Mouse (Mus musculus) CH12.LX (cell line): ENCODE measurements around the gene Cep104. TPM values are rescaled to one million over a fixed set of nuclear protein-coding genes. Genes with fewer than 3 reads are reported as not detected.

Experiments used
- DNase-seq: peaks from one replicate; pipeline ENCODE4 v3.0.0-alpha.2; 2013; ENCODE audit errors: extremely low read depth
- H3K27ac ChIP-seq: 2 replicates; pipeline ENCODE4 v1.5.1; 2012; ENCODE audit warnings: low read depth, mild to moderate bottlenecking, control low read depth, moderate library complexity; ENCODE audit not compliant: insufficient read depth
- H3K27me3 ChIP-seq: replicated peaks from 2 replicates; pipeline ENCODE3; 2012; ENCODE audit warnings: inconsistent platforms
- H3K36me3 ChIP-seq, 2 experiments: replicated peaks in 1 of 2; 2 replicates each; pipeline versions ENCODE3 to v1.6.1; 2012; ENCODE audit warnings: inconsistent platforms in 1 of 2, low read length in 1 of 2, mild to moderate bottlenecking in 1 of 2, mixed read lengths in 1 of 2, moderate library complexity in 1 of 2; ENCODE audit not compliant: control insufficient read depth in 1 of 2, insufficient read depth in 1 of 2
- H3K4me1 ChIP-seq, 2 experiments: 2 replicates each; pipeline ENCODE4 v1.6.1; 2012; ENCODE audit warnings: inconsistent platforms in 1 of 2, moderate library complexity in 1 of 2; ENCODE audit not compliant: insufficient read depth in 2 of 2, control insufficient read depth in 1 of 2
- H3K4me2 ChIP-seq: 2 replicates; pipeline ENCODE4 v1.6.1; 2012; ENCODE audit warnings: low read depth, mild to moderate bottlenecking, control low read depth; ENCODE audit not compliant: poor library complexity, insufficient read depth, severe bottlenecking
- H3K4me3 ChIP-seq, 3 experiments: fragments of 150-350 bp in 1 of 3; sonication (generic) in 1 of 3; replicated peaks in 1 of 3; 2 replicates each; pipeline versions ENCODE3 to v1.5.1; 2011 to 2012; ENCODE audit warnings: low read depth in 2 of 3, low read length in 2 of 3, mild to moderate bottlenecking in 2 of 3, moderate library complexity in 2 of 3, control low read depth in 1 of 3, improper control_type of control experiment in 1 of 3, inconsistent platforms in 1 of 3, mixed read lengths in 1 of 3; ENCODE audit not compliant: poor library complexity in 1 of 3
- H3K79me2 ChIP-seq: replicated peaks from 2 replicates; pipeline ENCODE4 v1.6.1; 2012; ENCODE audit warnings: mild to moderate bottlenecking, moderate library complexity; ENCODE audit not compliant: control insufficient read depth, poor library complexity, insufficient read depth, severe bottlenecking; ENCODE audit errors: extremely low read depth
- H3K9ac ChIP-seq: 2 replicates; pipeline ENCODE4 v1.6.1; 2012; ENCODE audit warnings: low read depth, mild to moderate bottlenecking, control low read depth, moderate library complexity; ENCODE audit not compliant: insufficient read depth
- H3K9me3 ChIP-seq: replicated peaks from 2 replicates; pipeline ENCODE3; 2012; ENCODE audit warnings: low read length, inconsistent platforms, mixed read lengths
- CTCF ChIP-seq, 2 experiments: IDR thresholded peaks in 1 of 2; conservative IDR thresholded peaks in 1 of 2; 2 replicates each; pipeline ENCODE4 v1.5.1; 2011 to 2012; ENCODE audit warnings: low read depth in 2 of 2, low read length in 2 of 2, improper control_type of control experiment in 1 of 2, inconsistent platforms in 1 of 2, mild to moderate bottlenecking in 1 of 2, moderate library complexity in 1 of 2
- GABPA ChIP-seq: IDR thresholded peaks from 2 replicates; pipeline ENCODE4 v1.6.1; 2012; ENCODE audit warnings: low read depth, low read length, improper control_type of control experiment, inconsistent platforms; ENCODE audit not compliant: insufficient replicate concordance
- JUND ChIP-seq: conservative IDR thresholded peaks from 2 replicates; pipeline ENCODE4 v1.6.1; 2011; ENCODE audit warnings: low read depth, low read length, improper control_type of control experiment
- MAX ChIP-seq: IDR thresholded peaks from 2 replicates; pipeline ENCODE4 v1.6.1; 2011; ENCODE audit warnings: low read length, improper control_type of control experiment
- RAD21 ChIP-seq: IDR thresholded peaks from 2 replicates; pipeline ENCODE4 v1.6.1; 2011; ENCODE audit warnings: low read depth, mild to moderate bottlenecking, low read length, improper control_type of control experiment, moderate library complexity
- SIN3A ChIP-seq: IDR thresholded peaks from 2 replicates; pipeline ENCODE4 v1.6.1; 2012; ENCODE audit warnings: low read length, improper control_type of control experiment, inconsistent platforms
- ZKSCAN1 ChIP-seq: IDR thresholded peaks from 2 replicates; pipeline ENCODE4 v1.6.1; 2012; ENCODE audit warnings: low read depth, inconsistent platforms, low read length, improper control_type of control experiment, borderline replicate concordance
- ZNF384 ChIP-seq: IDR thresholded peaks from 2 replicates; pipeline ENCODE4 v1.6.1; 2012; ENCODE audit warnings: low read depth, low read length, improper control_type of control experiment, inconsistent platforms
- dilution Hi-C: fragments of 300-500 bp; cut with MboI; formaldehyde crosslinking; loops from 2 replicates; pipeline ENCODE4 v1.14.3; 2020; ENCODE audit warnings: low sequenced_read_pairs; ENCODE audit not compliant: extremely low pct_unique_long_range_greater_than_20kb, extremely low pct_ligation_motif_present
- in situ Hi-C: fragments of 300-500 bp; cut with MboI; formaldehyde crosslinking; loops from 3 replicates; pipeline ENCODE4 v1.14.3; 2019; ENCODE audit warnings: low sequenced_read_pairs, low pct_ligation_motif_present, low pct_unique_long_range_greater_than_20kb, mixed read lengths
- polyA plus RNA-seq: library from polyadenylated mRNA; unstranded; fragments of >175 nt; gene quantifications from 2 replicates; pipeline ENCODE4 v1.2.1, GENCODE M21; 2012; ENCODE audit warnings: low read depth; ENCODE audit not compliant: insufficient read length
- total RNA-seq, 2 experiments: library from RNA; depleted of rRNA; stranded (reverse); fragments of 300-350 nt in 1 of 2; fragments of >200 nt in 1 of 2; gene quantifications; 2 replicates each; pipeline ENCODE4 v1.2.3; 2012 to 2014

Gene Cep104
- total and polyA plus RNA-seq, 3 experiments, result 4.6 to 10.9 (median 7.0) TPM

- in situ Hi-C loops, result no loop called here
Measured at GRCm38 (mm10) chr4:153975292-153975662, 283 bp downstream of the Cep104 start.

DNA sequence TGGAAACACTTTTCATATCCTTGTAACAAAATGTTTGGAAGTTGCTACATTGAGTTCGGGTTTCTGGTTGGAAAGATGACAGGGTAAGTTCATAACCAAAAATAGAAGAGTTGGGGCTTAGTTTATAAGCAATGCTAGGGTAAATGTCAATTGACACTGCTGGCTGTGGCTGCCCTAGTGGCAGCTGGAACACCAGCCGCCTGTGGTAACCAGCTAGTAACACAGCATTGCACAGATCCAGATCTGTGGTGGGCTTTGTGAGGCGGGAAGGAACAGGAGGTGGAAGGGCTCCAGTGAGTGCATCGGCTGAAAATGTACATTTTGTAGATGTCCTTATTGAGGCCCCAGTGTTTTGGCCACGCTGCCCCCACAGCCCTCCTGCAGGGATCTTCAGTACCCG is 774 bp downstream of the Cep104 start:
- H3K9me3 ChIP-seq, result no peaks in the 10 kb centered on the region
- H3K27ac ChIP-seq, result no peak overlapping the region
- H3K36me3 ChIP-seq, result peaks cover 24 to 52% of the 10 kb centered on the region in 2 experiments
- dilution Hi-C loops, result no loop called here
- in situ Hi-C loops, result no loop called here
- H3K27me3 ChIP-seq, result no peaks in the 10 kb centered on the region
- peaks cover 4% of the 10 kb centered on the region for H3K79me2 ChIP-seq
- peak overlapping the region; percentile 79 to 90 (median 85) for H3K4me3 ChIP-seq
- peak overlapping the region; percentile 77; the same call in 1 of the 2 replicates for H3K9ac ChIP-seq
- peaks cover 7 to 27% of the 10 kb centered on the region in 2 experiments; a peak in 3 of 4 replicates for H3K4me1 ChIP-seq
- no peak for DNase-seq
- H3K4me2 ChIP-seq, result peak overlapping the region; percentile 97
- TF ChIP-seq RAD21 (no peak), CTCF (conservative IDR thresholded peaks at IDR 0.05 in 1 of 2, IDR thresholded peaks at IDR 0.05 in 1 of 2; ENCODE audit: low read depth in 2 of 2, low read length in 2 of 2) (peak in 1 of 2 experiments; percentile 1; a peak in 1 of 4 replicates)
- TF ChIP-seq, all 38 proteins: peak for 1

More at GRCm38 (mm10) chr4:153975292-153975662, 283 bp downstream of the Cep104 start:
- DNase-seq, result peak; percentile 21
- peaks cover 20 to 52% of the 10 kb centered on the region in 2 experiments for H3K36me3 ChIP-seq
- peaks cover 7 to 27% of the 10 kb centered on the region in 2 experiments; a peak in 3 of 4 replicates for H3K4me1 ChIP-seq
- H3K4me3 ChIP-seq, result peak overlapping the region; percentile 79 to 90 (median 85)
- H3K27me3 ChIP-seq, result no peaks in the 10 kb centered on the region
- no peak for TF ChIP-seq ZNF384
- TF ChIP-seq MAX, result peak; percentile 32
- no peak for TF ChIP-seq ZKSCAN1
- TF ChIP-seq SIN3A, result peak; percentile 46; the same call in 1 of the 2 replicates
- 0 out of 2 replicates have a peak, but pooled peaks have one; percentile 2 for TF ChIP-seq GABPA
- peak overlapping the region; percentile 97; the same call in 1 of the 2 replicates for H3K4me2 ChIP-seq
- H3K9ac ChIP-seq, result peak overlapping the region; percentile 77
- H3K79me2 ChIP-seq, result peaks cover 4% of the 10 kb centered on the region
- H3K9me3 ChIP-seq, result no peaks in the 10 kb centered on the region
- H3K27ac ChIP-seq, result no peak overlapping the region
- dilution Hi-C loops, result no loop called here

- Histone ChIP-seq H3K27me3 (no peaks in the 10 kb centered on the region), H3K36me3 (peaks cover 41 to 63% of the 10 kb centered on the region in 2 experiments), H3K9me3 (no peaks in the 10 kb centered on the region), H3K4me1 (peaks cover 3 to 21% of the 10 kb centered on the region in 2 experiments; a peak in 2 of 4 replicates), H3K4me3 (no peak overlapping the region), H3K9ac (no peak overlapping the region), H3K27ac (no peak overlapping the region), H3K79me2 (peaks cover 4% of the 10 kb centered on the region), H3K4me2 (no peak overlapping the region)
- DNase-seq, result no peak
- TF ChIP-seq SIN3A, result no peak
- TF ChIP-seq JUND, result no peak
- dilution Hi-C loops (no loop called here), in situ Hi-C loops (no loop called here)
Measured at GRCm38 (mm10) chr4:153979243-153979642, 4.2 kb downstream of the Cep104 start.
